Mouse (Mus musculus) limb, embryonic 11.5 days (tissue): ENCODE measurements at regions not wholly inside any gene's neighbourhood (a gene's known extent, or its start where the extent isn't known, plus 50 kb on each side); places are given as distances from the start of the nearest gene placed in this dataset.
"Not testable (repeated sequence)": the region's sequence is repeated elsewhere in the genome, so short reads cannot be mapped to it uniquely, and the experiment has no call there.

Experiments
- ATAC-seq: fragments of 200-750 bp; cut with Nextera tagmentation; 2 replicates; pipeline ENCODE4 v1.8.0; 2017; ENCODE audit warnings: low read depth; ENCODE audit not compliant: insufficient number of reproducible peaks, low FRiP score, low TSS enrichment
- DNase-seq: peaks from one replicate; pipeline ENCODE4 v3.0.0-alpha.2; 2015; ENCODE audit warnings: low spot score
- H3K27ac ChIP-seq: fragments of 300-500 bp; sonication (generic); replicated peaks from 2 replicates; pipeline ENCODE4 v1.5.1; 2014; ENCODE audit warnings: low read depth, mild to moderate bottlenecking, low read length
- H3K27me3 ChIP-seq: fragments of 300-500 bp; sonication (generic); 2 replicates; pipeline ENCODE4 v1.6.1; 2014; ENCODE audit warnings: mild to moderate bottlenecking, low read length, mixed read lengths; ENCODE audit not compliant: control insufficient read depth, insufficient read depth
- H3K36me3 ChIP-seq: fragments of 300-500 bp; sonication (generic); 2 replicates; pipeline ENCODE4 v1.6.1; 2014; ENCODE audit warnings: mild to moderate bottlenecking, low read length, moderate library complexity, mixed read lengths; ENCODE audit not compliant: control insufficient read depth, insufficient read depth
- H3K4me1 ChIP-seq: fragments of 300-500 bp; sonication (generic); 2 replicates; pipeline ENCODE4 v1.6.1; 2014; ENCODE audit warnings: low read length, mixed read lengths; ENCODE audit not compliant: control insufficient read depth, insufficient read depth
- H3K4me2 ChIP-seq: fragments of 300-500 bp; sonication (generic); 2 replicates; pipeline ENCODE4 v1.6.1; 2014; ENCODE audit warnings: low read depth, mild to moderate bottlenecking, moderate library complexity; ENCODE audit not compliant: severe bottlenecking
- H3K4me3 ChIP-seq: fragments of 300-500 bp; sonication (generic); 2 replicates; pipeline ENCODE4 v1.5.1; 2014; ENCODE audit warnings: low read depth, low read length
- H3K9ac ChIP-seq: fragments of 300-500 bp; sonication (generic); 2 replicates; pipeline ENCODE4 v1.6.1; 2014; ENCODE audit warnings: mild to moderate bottlenecking, low read length
- H3K9me3 ChIP-seq: fragments of 300-500 bp; sonication (generic); 2 replicates; pipeline ENCODE4 v1.6.1; 2016; ENCODE audit warnings: low read length; ENCODE audit not compliant: control insufficient read depth
- WGBS: fragments of 180-500 bp; shearing (Covaris S2); extraction: QIAGEN DNeasy Blood & Tissue Kit; methylation state at CpG from one replicate; pipeline ENCODE4 v1.1.7; 2014; 5-methylcytosine and 5-hydroxymethylcytosine counted together

DNA sequence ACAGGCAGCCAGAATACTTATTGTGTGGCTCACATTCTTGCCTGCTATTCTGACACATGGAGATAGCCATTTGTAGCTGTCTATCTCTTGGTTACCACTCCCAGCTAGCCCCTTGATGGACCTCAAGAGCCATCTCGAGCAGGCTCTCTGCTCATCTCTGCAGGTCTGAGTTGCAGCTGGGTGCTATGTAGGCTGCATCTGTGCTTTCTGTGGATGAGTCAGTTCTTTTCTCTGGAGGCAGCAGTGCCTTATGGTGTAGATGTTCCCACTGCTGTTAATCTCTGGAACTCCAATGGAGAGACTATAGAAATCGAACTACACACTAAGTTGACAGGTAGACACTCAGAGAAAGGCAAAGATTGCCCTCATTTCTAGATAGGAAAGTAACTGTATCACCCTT lies 106.3 kb downstream of the AI429214 start:
- ATAC-seq (no peak), DNase-seq (no peak)
- Histone ChIP-seq H3K9ac (no peak overlapping the region), H3K27me3 (no peaks in the 10 kb centered on the region), H3K4me1 (no peaks in the 10 kb centered on the region), H3K4me2 (no peak overlapping the region), H3K9me3 (no peaks in the 10 kb centered on the region), H3K4me3 (no peak overlapping the region), H3K27ac (no peak overlapping the region), H3K36me3 (no peaks in the 10 kb centered on the region)
- WGBS, result 87% methylated on average over 2 of the region's 2 CpGs

DNA sequence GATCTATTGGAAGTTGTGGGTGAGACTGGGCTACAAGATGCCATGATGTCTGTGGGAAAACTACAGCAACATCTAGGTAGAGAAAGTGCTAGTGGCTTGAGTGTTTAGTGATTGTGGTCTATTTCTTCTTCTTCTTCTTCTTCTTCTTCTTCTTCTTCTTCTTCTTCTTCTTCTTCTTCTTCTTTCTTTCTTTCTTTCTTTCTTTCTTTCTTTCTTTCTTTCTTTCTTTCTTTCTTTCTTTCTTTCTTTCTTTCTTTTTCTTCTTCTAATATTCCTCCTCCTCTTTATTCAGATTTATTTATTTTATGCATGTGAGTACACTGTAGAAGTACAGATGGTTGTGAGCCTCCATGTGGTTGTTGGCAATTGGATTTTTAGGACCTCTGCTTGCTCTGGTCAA lies 119.0 kb downstream of the AI429214 start:
- DNase-seq, ATAC-seq: not testable (repeated sequence)

DNA sequence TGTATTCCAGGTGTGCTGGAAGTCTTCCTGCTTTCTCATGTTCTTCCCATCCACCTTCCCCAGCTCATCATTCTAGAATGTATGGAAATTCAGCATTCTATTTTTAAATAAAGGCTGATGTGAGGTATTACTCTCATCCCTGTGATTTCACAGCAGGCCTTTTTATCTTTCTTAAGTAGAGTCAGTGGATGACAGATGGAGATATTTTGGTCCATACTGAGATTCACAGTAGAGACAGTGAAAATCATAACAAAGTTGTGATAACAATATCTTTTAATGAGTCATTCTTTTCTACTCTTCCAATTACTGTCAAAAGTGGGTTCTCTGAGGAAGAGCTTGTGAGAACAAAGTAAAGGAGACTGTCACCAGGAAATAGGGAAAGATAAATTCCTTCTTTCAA lies 132.4 kb downstream of the AI429214 start:
- no peak for DNase-seq
- H3K36me3 ChIP-seq, result no peaks in the 10 kb centered on the region
- no peak overlapping the region for H3K9ac ChIP-seq
- no peak overlapping the region for H3K4me2 ChIP-seq
- H3K27ac ChIP-seq, result no peak overlapping the region
- ATAC-seq, result no peak
- no peak overlapping the region for H3K4me3 ChIP-seq
- no peaks in the 10 kb centered on the region for H3K4me1 ChIP-seq
- H3K9me3 ChIP-seq, result peaks cover 3% of the 10 kb centered on the region; the same call in 1 of the 2 replicates
- no peaks in the 10 kb centered on the region for H3K27me3 ChIP-seq

More for the DNA sequence above, 119.0 kb downstream of the AI429214 start:
- H3K27me3 ChIP-seq, H3K27ac ChIP-seq, H3K9ac ChIP-seq, H3K9me3 ChIP-seq, H3K4me2 ChIP-seq, H3K4me1 ChIP-seq, H3K36me3 ChIP-seq, H3K4me3 ChIP-seq: not testable (repeated sequence)

DNA sequence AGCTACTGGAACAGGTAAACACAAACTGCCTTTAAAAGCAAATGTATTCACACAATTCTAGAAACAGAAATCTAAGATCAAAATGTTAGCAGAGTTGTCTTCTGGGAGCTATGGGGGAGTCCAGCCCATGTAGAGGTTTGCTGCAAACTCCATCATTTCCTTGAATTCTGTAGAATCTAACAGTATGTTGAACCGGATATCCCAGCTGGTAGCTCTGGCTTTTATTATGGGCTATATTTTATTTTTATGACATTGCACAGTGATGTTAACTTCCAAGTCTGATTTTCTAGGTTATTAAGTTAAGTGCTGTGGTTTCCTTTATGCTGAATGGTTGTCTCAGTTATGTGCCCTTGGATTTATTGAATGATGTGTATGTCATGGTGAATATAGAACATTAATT lies 136.3 kb downstream of the AI429214 start:
- no peak for ATAC-seq

DNA sequence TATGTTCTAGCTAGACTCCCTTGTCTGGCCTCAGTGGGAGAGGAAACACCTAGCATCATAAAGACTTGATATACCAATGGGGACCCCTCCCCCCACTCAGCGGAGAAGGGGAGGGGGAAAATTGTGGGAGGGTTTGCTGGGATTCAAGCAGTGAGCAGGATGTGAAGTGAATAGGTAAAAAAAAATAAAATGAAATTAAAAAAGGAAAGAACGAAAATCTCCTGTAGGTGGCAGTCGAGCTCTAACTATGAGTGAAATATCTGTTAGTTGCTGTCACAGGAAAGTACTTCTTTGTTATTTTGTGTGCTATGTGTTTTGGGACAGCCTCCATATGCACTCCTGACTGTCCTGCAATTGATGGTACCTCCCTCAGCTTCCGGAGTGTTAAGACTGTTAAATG lies 138.6 kb downstream of the AI429214 start:
- DNase-seq, result peak; percentile 48
- no peaks in the 10 kb centered on the region for H3K36me3 ChIP-seq
- H3K4me3 ChIP-seq, result no peak overlapping the region
- no peak overlapping the region for H3K27ac ChIP-seq
- no peaks in the 10 kb centered on the region for H3K9me3 ChIP-seq
- H3K9ac ChIP-seq, result no peak overlapping the region
- no peaks in the 10 kb centered on the region for H3K27me3 ChIP-seq
- 0 out of 2 replicates have a peak, but pooled peaks have one; percentile 16 for ATAC-seq
- no peak overlapping the region for H3K4me2 ChIP-seq
- no peaks in the 10 kb centered on the region for H3K4me1 ChIP-seq
- 18% methylated on average over 4 of the region's 4 CpGs for WGBS

More for the DNA sequence above, 136.3 kb downstream of the AI429214 start:
- DNase-seq, result no peak
- H3K9ac ChIP-seq, result no peak overlapping the region
- WGBS, result 52% methylated on average over 1 of the region's 1 CpGs
- no peak overlapping the region for H3K27ac ChIP-seq
- no peak overlapping the region for H3K4me3 ChIP-seq
- no peaks in the 10 kb centered on the region for H3K27me3 ChIP-seq
- no peaks in the 10 kb centered on the region for H3K36me3 ChIP-seq
- H3K9me3 ChIP-seq, result no peaks in the 10 kb centered on the region
- no peaks in the 10 kb centered on the region for H3K4me1 ChIP-seq
- H3K4me2 ChIP-seq, result no peak overlapping the region

DNA sequence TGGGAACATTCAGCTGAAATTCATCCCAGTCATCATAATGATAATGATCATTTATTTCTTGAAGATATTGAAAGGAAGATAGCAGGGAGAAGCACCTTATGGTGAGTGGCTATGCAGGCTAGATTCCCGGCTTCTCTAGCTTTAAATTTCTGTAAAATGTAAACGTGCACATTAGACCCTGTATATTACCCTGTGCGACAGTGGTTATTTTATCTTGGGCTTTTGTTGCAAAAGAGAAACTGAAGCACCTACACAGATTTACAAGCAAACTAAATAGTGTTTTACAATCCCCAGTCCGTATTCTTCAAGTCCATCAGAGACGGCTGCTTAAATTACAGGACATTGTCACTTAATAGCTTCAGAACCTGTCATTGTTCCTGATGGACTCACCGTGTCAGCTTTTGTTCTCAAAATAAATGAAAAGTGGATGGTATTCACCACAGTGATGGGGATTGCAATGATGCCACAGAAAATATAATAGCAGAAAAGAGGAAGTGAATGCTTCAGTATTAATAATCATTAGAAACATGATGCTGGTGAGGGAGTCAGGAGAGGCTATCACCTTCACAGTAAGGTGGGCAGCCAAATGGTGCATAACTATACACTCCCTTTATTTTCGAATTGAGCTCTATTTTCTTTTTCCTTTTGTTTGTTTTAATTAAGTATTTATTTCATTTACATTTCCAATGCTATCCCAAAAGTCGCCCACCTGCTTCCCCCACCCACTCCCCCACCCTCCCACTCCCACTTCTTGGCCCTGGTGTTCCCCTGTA lies 141.0 kb downstream of the AI429214 start:
- Histone ChIP-seq H3K27ac (no peak overlapping the region), H3K27me3 (no peaks in the 10 kb centered on the region), H3K36me3 (no peaks in the 10 kb centered on the region), H3K9ac (no peak overlapping the region), H3K4me2 (no peak overlapping the region), H3K4me3 (no peak overlapping the region), H3K4me1 (no peaks in the 10 kb centered on the region), H3K9me3 (no peaks in the 10 kb centered on the region)
- DNase-seq, result no peak
- 74% methylated on average over 8 of the region's 8 CpGs for WGBS
- ATAC-seq, result no peak

DNA sequence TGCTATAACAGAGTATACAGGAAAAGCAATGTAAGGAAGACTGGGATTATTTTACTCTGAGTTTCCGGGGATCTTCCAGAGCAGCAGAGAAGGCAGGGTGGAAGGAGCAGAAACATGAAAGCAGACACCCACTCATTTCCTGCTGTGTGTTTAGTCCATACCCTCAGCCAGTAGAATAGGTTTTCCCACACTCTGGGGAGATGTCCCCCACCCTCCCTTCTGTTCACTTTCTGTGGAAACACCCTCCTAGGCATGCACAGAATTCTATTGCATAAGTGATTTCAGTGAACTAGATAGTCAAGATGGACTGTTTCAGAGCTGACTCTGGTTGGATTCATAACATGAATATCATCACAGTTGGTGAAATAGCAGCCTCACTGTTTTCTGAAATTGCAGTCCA lies 156.9 kb downstream of the AI429214 start:
- Histone ChIP-seq H3K9me3 (no peaks in the 10 kb centered on the region), H3K9ac (no peak overlapping the region), H3K27ac (no peak overlapping the region), H3K4me3 (no peak overlapping the region), H3K4me1 (no peaks in the 10 kb centered on the region), H3K27me3 (no peaks in the 10 kb centered on the region), H3K4me2 (no peak overlapping the region), H3K36me3 (no peaks in the 10 kb centered on the region)
- 78% methylated on average over 1 of the region's 1 CpGs for WGBS
- ATAC-seq (no peak), DNase-seq (no peak)

DNA sequence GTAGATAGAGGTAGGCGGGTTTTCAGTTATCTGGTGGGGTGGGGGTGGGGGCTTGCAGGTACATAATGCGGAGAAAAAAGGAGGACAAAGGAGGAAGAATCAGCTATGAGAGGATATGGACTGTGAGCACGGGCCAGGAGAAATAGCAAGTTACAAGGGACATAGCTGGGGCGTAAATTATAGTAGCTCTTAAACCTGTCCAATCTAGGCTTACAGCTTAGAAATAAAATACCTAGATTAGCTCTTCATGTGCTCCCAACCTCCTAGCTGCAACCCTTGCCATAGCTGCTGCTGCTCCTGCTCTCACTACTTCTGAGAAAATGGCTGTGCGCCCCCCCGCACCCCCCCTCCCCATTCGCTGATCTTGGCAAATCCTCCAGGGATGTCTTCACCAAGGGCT lies 161.0 kb downstream of the AI429214 start:
- Histone ChIP-seq H3K27ac (no peak overlapping the region), H3K9me3 (no peaks in the 10 kb centered on the region), H3K36me3 (no peaks in the 10 kb centered on the region), H3K4me2 (no peak overlapping the region), H3K4me3 (no peak overlapping the region), H3K9ac (no peak overlapping the region), H3K4me1 (no peaks in the 10 kb centered on the region), H3K27me3 (no peaks in the 10 kb centered on the region)
- 76% methylated on average over 7 of the region's 7 CpGs for WGBS
- DNase-seq (no peak), ATAC-seq (no peak)

DNA sequence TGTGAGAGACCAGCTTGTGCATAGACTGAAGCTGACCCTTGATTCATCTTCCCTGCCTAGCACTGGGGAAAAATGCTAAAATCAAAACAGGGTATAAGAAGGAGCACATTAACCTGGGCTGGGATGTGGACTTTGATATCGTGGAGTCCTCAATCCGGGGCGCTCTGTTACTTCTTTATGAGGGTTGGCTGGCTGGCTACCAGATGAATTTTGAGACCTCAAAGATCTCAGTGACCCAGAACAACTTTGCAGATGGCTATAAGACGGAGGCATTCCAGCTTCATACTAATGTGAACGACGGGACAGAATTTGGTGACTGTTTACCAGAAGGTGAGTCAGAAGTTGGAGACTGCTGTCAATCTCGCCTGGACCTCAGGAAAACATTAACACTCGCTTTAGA lies 161.5 kb downstream of the AI429214 start:
- Histone ChIP-seq H3K4me2 (no peak overlapping the region), H3K9me3 (no peaks in the 10 kb centered on the region), H3K4me1 (no peaks in the 10 kb centered on the region), H3K27ac (no peak overlapping the region), H3K27me3 (no peaks in the 10 kb centered on the region), H3K4me3 (no peak overlapping the region), H3K36me3 (no peaks in the 10 kb centered on the region), H3K9ac (no peak overlapping the region)
- DNase-seq (no peak), ATAC-seq (no peak)
- WGBS, result 89% methylated on average over 8 of the region's 8 CpGs
